Mouse (Mus musculus): Measurements from ENCODE around the gene Spata25. TPM values are rescaled to one million over a fixed set of nuclear protein-coding genes. Genes with fewer than 3 reads are reported as not detected.

Gene Spata25
- total RNA-seq (2023): not detected in 2 replicates

GRCm38 (mm10) chr2:164828437-164828836 lies at the start of gene Spata25:
TSS of gene Spata25 (minus strand) at chr2:164828537.

DNA sequence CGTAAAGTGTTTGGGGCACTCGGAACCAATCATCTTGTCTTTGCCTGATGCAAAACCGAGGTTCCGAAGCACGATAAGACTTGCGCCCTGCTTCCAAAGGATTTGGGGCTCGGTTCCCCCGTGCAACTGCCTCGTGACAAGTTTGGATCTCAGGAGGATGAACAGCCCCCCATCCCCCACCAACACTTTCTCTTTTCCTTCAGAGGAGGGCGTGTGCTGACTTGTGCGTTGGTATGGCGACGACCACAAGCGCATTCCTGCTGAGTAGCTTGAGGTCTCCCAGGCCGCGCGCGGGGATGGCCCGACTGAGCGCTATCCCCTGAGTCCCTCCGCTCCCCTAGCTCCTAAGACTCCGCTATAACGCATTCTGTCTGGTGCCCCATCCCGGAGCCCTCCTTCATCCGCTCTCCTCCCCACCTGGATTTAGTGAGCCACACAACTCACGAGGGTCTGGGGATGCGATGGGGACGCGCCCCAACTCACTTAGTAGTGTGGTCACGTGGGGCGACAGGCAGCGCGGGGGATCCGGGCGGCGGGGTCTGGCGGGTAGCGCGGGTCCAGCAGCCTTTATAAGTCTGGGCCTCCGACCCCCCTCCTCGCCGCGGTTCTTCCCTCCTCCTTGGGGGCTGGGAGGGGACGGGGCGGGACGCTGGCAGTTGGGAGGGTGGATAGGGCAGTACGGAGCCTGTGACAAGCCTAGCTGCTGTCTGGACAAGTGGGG lies 28.9 kb upstream of the Spata25 start, which contains the start of gene Pltp:
Gene Pltp (minus strand): TSS at position 611 of the 721 bp plus-strand sequence.

GRCm38 (mm10) chr2:164833314-164833959 lies 5.1 kb upstream of the Spata25 start, which contains the start of gene Neurl2:
TSS of gene Neurl2 (minus strand) at chr2:164833456.

GRCm38 (mm10) chr2:164832748-164833301 lies 4.5 kb upstream of the Spata25 start, which contains the start of gene Ctsa:
TSS of gene Ctsa (plus strand) at chr2:164832873.

GRCm38 (mm10) chr2:164822636-164823165 lies 5.6 kb downstream of the Spata25 start, which contains the start of gene Zswim1:
TSS of gene Zswim1 (plus strand) at chr2:164822686.

DNA sequence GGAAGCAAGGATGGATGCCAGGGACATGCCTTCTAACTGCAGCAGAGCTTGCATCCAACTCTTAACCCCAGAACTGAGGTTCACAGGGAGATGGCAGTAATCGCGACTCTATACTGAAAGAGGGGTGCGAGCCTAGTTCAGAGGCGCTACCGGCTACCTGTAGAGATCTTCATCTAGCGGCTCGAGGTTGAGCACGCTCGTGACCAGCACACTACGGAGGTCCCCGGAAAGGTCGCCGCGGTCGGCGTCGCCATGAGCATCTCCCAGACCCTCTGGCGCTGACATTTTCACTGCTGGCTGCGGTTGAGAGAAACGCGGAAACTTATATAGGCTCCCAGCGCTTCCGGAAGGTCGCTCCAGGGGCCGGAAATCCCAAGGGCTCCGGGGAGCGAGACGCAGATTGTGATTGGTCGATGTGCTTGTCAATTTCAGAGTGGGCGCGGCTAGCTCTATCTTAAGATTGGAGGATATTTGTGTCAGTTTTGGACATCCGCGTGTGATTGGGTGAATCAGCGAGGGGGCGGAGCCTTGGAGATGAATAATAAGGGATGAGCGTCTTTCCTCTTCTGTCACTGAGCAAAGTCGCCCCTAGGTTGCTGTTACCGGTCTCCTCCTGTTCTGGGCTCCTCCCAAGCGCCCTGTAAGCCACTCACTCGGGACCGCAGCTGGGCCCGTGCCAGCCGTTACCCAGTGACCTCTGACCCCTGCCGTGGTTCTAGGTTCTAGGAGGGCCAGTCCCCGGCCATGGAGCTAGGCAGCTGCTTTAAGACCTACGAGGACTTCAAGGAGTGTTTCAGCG lies 23.6 kb downstream of the Spata25 start, which contains the start of the genes Acot8 and Zswim3:
Gene Acot8 (minus strand): TSS at position 350 of the 799 bp plus-strand sequence.
Gene Zswim3 (plus strand): TSS at position 566 of the 799 bp plus-strand sequence.

GRCm38 (mm10) chr2:164785481-164786387 lies 42.6 kb downstream of the Spata25 start, which contains the start of gene Snx21:
TSS of gene Snx21 (plus strand) at chr2:164785823.

DNA sequence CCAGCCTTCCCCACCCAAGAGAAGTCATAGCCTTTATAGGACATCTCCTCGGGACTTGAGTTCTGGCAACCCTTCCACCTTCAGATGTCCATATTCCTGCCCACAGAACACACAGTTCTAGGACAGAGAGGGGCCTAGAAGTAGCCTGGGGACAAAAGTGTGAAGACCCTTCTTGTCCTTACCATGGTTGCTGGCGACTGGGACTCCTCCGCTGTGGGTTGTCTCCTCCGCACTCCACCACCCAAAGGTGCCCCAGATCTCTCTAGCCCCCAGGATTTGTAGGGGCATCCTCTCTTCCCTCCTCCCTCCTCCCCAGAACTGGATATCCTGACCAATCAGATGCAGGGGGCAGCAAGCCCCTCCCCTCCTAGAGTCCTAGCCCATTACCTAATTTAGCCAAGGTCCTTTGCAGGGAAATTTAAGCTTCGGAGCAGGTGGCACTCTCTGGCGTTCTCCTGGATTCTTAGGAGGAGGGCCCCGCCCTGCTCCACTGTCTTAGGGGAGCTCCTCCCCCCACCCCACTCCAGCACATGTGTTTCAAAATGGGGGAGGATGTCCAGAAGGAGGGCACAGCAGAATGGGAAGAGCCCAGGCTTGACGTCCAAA lies 48.8 kb downstream of the Spata25 start, which contains the start of gene Tnnc2:
Gene Tnnc2 (minus strand): TSS at position 487 of the 606 bp plus-strand sequence.

Other genes starting within 250 kb of the Spata25 start
- not detected in 2 replicates for gene Wfdc6a, start 243.1 kb downstream of the Spata25 start, total RNA-seq (2023)
- not detected in 2 replicates for gene Eppin, start 234.9 kb downstream of the Spata25 start, total RNA-seq (2023)
- gene Wfdc6b, start 215.0 kb downstream of the Spata25 start, total RNA-seq (2023): not detected in 2 replicates
- gene Wfdc8, start 214.9 kb downstream of the Spata25 start, total RNA-seq (2023): not detected in 2 replicates
- gene Wfdc16, start 189.7 kb downstream of the Spata25 start, total RNA-seq (2023): not detected in 2 replicates
- 7.5 and 8.1 TPM in 2 replicates for gene Wfdc10, start 172.5 kb downstream of the Spata25 start, total RNA-seq (2023)
- gene Wfdc9, start 172.0 kb downstream of the Spata25 start, total RNA-seq (2023): not detected in 2 replicates
- gene Wfdc11, start 154.4 kb downstream of the Spata25 start, total RNA-seq (2023): not detected in 2 replicates
- not detected in 2 replicates for gene Wfdc13, start 143.4 kb downstream of the Spata25 start, total RNA-seq (2023)
- not detected in 2 replicates for gene Spint4, start 130.0 kb downstream of the Spata25 start, total RNA-seq (2023)
- gene Spint5, start 113.2 kb downstream of the Spata25 start, total RNA-seq (2023): not detected in 2 replicates
- gene Wfdc3, start 82.6 kb downstream of the Spata25 start, total RNA-seq (2023): not detected in 2 replicates
- gene Dnttip1, start 82.6 kb downstream of the Spata25 start, total RNA-seq (2023): 34.5 and 42.9 TPM in 2 replicates
- 84.3 and 94.9 TPM in 2 replicates for gene Ube2c, start 58.6 kb downstream of the Spata25 start, total RNA-seq (2023)
- gene Tnnc2, start 48.6 kb downstream of the Spata25 start, total RNA-seq (2023): 0.73 TPM in 1 of 2 replicates, not detected in the other
- gene Snx21, start 42.7 kb downstream of the Spata25 start, total RNA-seq (2023): 2.2 and 2.6 TPM in 2 replicates
- 44.2 and 45.5 TPM in 2 replicates for gene Acot8, start 23.7 kb downstream of the Spata25 start, total RNA-seq (2023)
- 1.5 and 1.7 TPM in 2 replicates for gene Zswim3, start 23.4 kb downstream of the Spata25 start, total RNA-seq (2023)
- gene Zswim1, start 5.9 kb downstream of the Spata25 start, total RNA-seq (2023): 3.1 and 4.0 TPM in 2 replicates
- gene Ctsa, start 4.3 kb upstream of the Spata25 start, total RNA-seq (2023): 149 and 152 TPM in 2 replicates
- 0.66 and 1.6 TPM in 2 replicates for gene Neurl2, start 4.9 kb upstream of the Spata25 start, total RNA-seq (2023)
- gene Pltp, start 29.2 kb upstream of the Spata25 start, total RNA-seq (2023): 1.7 and 3.0 TPM in 2 replicates
- gene Pcif1, start 50.8 kb upstream of the Spata25 start, total RNA-seq (2023): 48.8 and 69.6 TPM in 2 replicates
- 32.4 and 36.5 TPM in 2 replicates for gene Zfp335, start 83.2 kb upstream of the Spata25 start, total RNA-seq (2023)
- 2,237 and 2,648 TPM in 2 replicates for gene Mmp9, start 112.2 kb upstream of the Spata25 start, total RNA-seq (2023)
- 6.8 and 7.2 TPM in 2 replicates for gene Slc12a5, start 132.3 kb upstream of the Spata25 start, total RNA-seq (2023)
- 13.5 TPM in 2 replicates for gene Ncoa5, start 206.3 kb upstream of the Spata25 start, total RNA-seq (2023)
- 7.7 and 8.0 TPM in 2 replicates for gene Cd40, start 227.1 kb upstream of the Spata25 start, total RNA-seq (2023)

All from neutrophil, adult 65 days (primary cell).